ENCODE assay signal across 8 mouse cellular contexts in the genomic region with DNA sequence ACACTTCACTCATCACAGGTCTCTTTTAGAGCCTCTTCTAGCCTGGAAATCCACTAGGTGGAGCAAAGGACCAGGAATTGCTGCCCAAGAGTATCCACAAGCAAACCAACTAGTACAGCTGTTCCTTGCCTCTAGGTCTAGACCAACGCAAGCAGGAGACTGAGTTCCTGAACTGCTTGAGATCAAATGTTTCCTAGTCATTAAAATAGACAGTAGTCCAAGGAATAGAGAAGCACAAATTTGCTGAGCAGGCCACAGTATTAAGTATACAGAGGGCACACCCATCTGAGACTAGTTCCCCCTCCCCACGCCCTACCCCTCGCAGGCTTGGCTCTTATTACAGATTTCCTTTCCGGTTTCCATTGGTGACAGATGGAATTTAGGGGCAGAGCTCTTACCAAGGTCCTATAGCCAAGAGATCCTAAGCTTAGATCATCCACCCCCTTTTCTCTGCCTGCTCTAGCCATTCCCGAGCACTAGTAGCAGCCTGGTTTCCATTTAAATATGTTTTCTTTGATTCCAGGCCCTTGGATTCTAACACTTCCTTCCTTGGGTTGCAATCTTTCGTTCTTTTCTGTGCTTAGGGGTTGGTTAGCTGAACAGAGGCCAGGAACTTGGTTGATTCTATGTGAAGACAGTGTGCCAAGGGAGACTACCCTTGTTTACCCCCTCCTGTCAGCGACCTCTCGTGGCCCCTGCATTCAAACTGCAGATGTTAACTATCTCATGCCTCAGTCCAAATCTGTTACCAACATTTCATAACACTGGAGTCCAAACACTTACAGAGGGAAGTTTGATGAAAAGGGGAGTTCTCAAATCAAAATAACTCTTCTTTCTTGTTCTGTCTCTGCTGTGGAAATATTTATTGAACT. TPM values are rescaled to one million over a fixed set of nuclear protein-coding genes. Genes with fewer than 3 reads are reported as not detected.
DNase-seq lines count a peak whose midpoint lies in the region; ATAC-seq and TF ChIP-seq lines count a peak whose summit lies in the region.

No protein-coding gene starts in this region.

- ATAC-seq in hindbrain, embryonic 13.5 days (ENCODE audit: low FRiP score) = no peak
- peak; percentile 70 for ATAC-seq in lung, postnatal 0 days

- TF ChIP-seq POLR2A in kidney, adult 2 months (IDR thresholded peaks at IDR 0.05; ENCODE audit: low read depth, low read length) = no peak

- H3K4me1 ChIP-seq in hindbrain, embryonic 10.5 days (replicated peaks) = peaks cover 8% of the 10 kb centered on the region
- H3K4me1 ChIP-seq in hindbrain, embryonic 13.5 days (replicated peaks) = 0 out of 2 replicates have a peak, but pooled peaks cover 4% of the 10 kb centered on the region
- H3K4me1 ChIP-seq in embryonic facial prominence, embryonic 10.5 days = peaks cover 10% of the 10 kb centered on the region
- no peaks in the 10 kb centered on the region for H3K4me1 ChIP-seq in kidney, adult 2 months (ENCODE audit: control insufficient read depth, insufficient read depth, low read length)
- no peaks in the 10 kb centered on the region for H3K4me1 ChIP-seq in lung, postnatal 0 days (ENCODE audit: insufficient read depth, low read depth, low read length)

- no peak overlapping the region for H3K4me2 ChIP-seq in hindbrain, embryonic 13.5 days
- H3K4me2 ChIP-seq in lung, postnatal 0 days (replicated peaks; ENCODE audit: low read depth, low read length) = no peak overlapping the region

- H3K27ac ChIP-seq in hindbrain, embryonic 10.5 days = no peak overlapping the region
- no peak overlapping the region for H3K27ac ChIP-seq in hindbrain, embryonic 13.5 days
- H3K27ac ChIP-seq in embryonic facial prominence, embryonic 10.5 days (replicated peaks) = peak overlapping the region; percentile 2; the same call in 1 of the 2 replicates
- no peak overlapping the region for H3K27ac ChIP-seq in kidney, adult 2 months (ENCODE audit: insufficient read depth, low read depth, low read length)
- no peak overlapping the region for H3K27ac ChIP-seq in lung, postnatal 0 days (ENCODE audit: low read length)

- H3K36me3 ChIP-seq in hindbrain, embryonic 10.5 days = no peaks in the 10 kb centered on the region
- H3K36me3 ChIP-seq in hindbrain, embryonic 13.5 days = no peaks in the 10 kb centered on the region
- no peaks in the 10 kb centered on the region for H3K36me3 ChIP-seq in embryonic facial prominence, embryonic 10.5 days (replicated peaks)
- no peaks in the 10 kb centered on the region for H3K36me3 ChIP-seq in kidney, adult 2 months (ENCODE audit: control insufficient read depth, insufficient read depth, low read length)
- H3K36me3 ChIP-seq in lung, postnatal 0 days (ENCODE audit: insufficient read depth, low read length) = no peaks in the 10 kb centered on the region

- peak; percentile 40 for DNase-seq in hindbrain, embryonic 10.5 days (ENCODE audit: low spot score)
- DNase-seq in MN1 (ENCODE audit: low spot score) = peak; percentile 25
- peak; percentile 38 for DNase-seq in embryonic facial prominence, embryonic 10.5 days (ENCODE audit: low spot score)
- peak; percentile 38 for DNase-seq in kidney, adult 2 months
- DNase-seq in lung, postnatal 0 days (ENCODE audit: low spot score) = peak; percentile 72
- DNase-seq in testis, postnatal 10 days (ENCODE audit: low spot score) = no peak
- DNase-seq in urinary bladder, postnatal 25 days (ENCODE audit: low spot score) = no peak

- H3K9me3 ChIP-seq in hindbrain, embryonic 10.5 days = no peaks in the 10 kb centered on the region
- no peaks in the 10 kb centered on the region for H3K9me3 ChIP-seq in hindbrain, embryonic 13.5 days
- H3K9me3 ChIP-seq in embryonic facial prominence, embryonic 10.5 days = no peaks in the 10 kb centered on the region
- H3K9me3 ChIP-seq in lung, postnatal 0 days (ENCODE audit: low read length) = no peaks in the 10 kb centered on the region

- 40% methylated on average over 8 of the region's 8 CpGs for WGBS in hindbrain, embryonic 10.5 days
- WGBS in hindbrain, embryonic 13.5 days = 44% methylated on average over 8 of the region's 8 CpGs
- WGBS in embryonic facial prominence, embryonic 10.5 days = 37% methylated on average over 8 of the region's 8 CpGs
- WGBS in kidney, adult 2 months = 46% methylated on average over 8 of the region's 8 CpGs
- 29% methylated on average over 8 of the region's 8 CpGs for whole genome bisulfite sequencing in lung, postnatal 0 days

- no peaks in the 10 kb centered on the region for H3K27me3 ChIP-seq in hindbrain, embryonic 10.5 days (ENCODE audit: insufficient read depth, poor library complexity, severe bottlenecking)
- no peaks in the 10 kb centered on the region for H3K27me3 ChIP-seq in hindbrain, embryonic 13.5 days
- H3K27me3 ChIP-seq in embryonic facial prominence, embryonic 10.5 days (replicated peaks; ENCODE audit: low read depth, poor library complexity, severe bottlenecking) = no peaks in the 10 kb centered on the region
- no peaks in the 10 kb centered on the region for H3K27me3 ChIP-seq in kidney, adult 2 months (replicated peaks; ENCODE audit: control insufficient read depth, insufficient read depth, low read length)
- no peaks in the 10 kb centered on the region for H3K27me3 ChIP-seq in lung, postnatal 0 days (replicated peaks; ENCODE audit: insufficient read depth, low read length)

- H3K9ac ChIP-seq in hindbrain, embryonic 13.5 days = no peak overlapping the region
- H3K9ac ChIP-seq in lung, postnatal 0 days (replicated peaks; ENCODE audit: low read depth) = no peak overlapping the region

- no peak overlapping the region for H3K4me3 ChIP-seq in hindbrain, embryonic 10.5 days
- H3K4me3 ChIP-seq in hindbrain, embryonic 13.5 days = no peak overlapping the region
- no peak overlapping the region for H3K4me3 ChIP-seq in embryonic facial prominence, embryonic 10.5 days
- no peak overlapping the region for H3K4me3 ChIP-seq in kidney, adult 2 months (ENCODE audit: insufficient read depth, low read depth, low read length)
- H3K4me3 ChIP-seq in lung, postnatal 0 days (ENCODE audit: low read depth, low read length) = no peak overlapping the region

- TF ChIP-seq EP300 in lung, postnatal 0 days (IDR thresholded peaks at IDR 0.05) = no peak

- TF ChIP-seq CTCF in kidney, adult 2 months (conservative IDR thresholded peaks at IDR 0.05; ENCODE audit: insufficient read depth, insufficient read length, low read depth, low read length) = peak; percentile 52
- peak; percentile 71 for TF ChIP-seq CTCF in lung, postnatal 0 days (IDR thresholded peaks at IDR 0.05)

RNA-seq across cellular contexts. Expression of a gene that starts 21.0 kb away (rescaled TPM):
- 4.3 and 5.7 TPM in 2 replicates for polyA plus RNA-seq in hindbrain, embryonic 10.5 days (2016; fragmentation: Nextera tagmentation; extraction: Ambion mirVana)
- 1.1 and 1.2 TPM in 2 replicates for polyA plus RNA-seq in hindbrain, embryonic 13.5 days (2015; fragmentation: Nextera tagmentation; extraction: Ambion mirVana)
- 4.1 and 4.3 TPM in 2 replicates for polyA plus RNA-seq in embryonic facial prominence, embryonic 10.5 days (2016; fragmentation: Nextera tagmentation; extraction: Ambion mirVana)
- 0.05 and 0.08 TPM in 2 replicates for polyA plus RNA-seq in kidney, adult 2 months (2012; rRNA removed)
- polyA plus RNA-seq in lung, postnatal 0 days (2015; fragmentation: Nextera tagmentation; extraction: Ambion mirVana) = 1.1 and 1.3 TPM in 2 replicates

RNA-seq across cellular contexts. Expression of a gene that starts 21.6 kb away (rescaled TPM):
- polyA plus RNA-seq in hindbrain, embryonic 10.5 days (2016; fragmentation: Nextera tagmentation; extraction: Ambion mirVana) = 17.2 TPM in 2 replicates
- 16.8 and 17.7 TPM in 2 replicates for polyA plus RNA-seq in hindbrain, embryonic 13.5 days (2015; fragmentation: Nextera tagmentation; extraction: Ambion mirVana)
- 17.5 TPM in 2 replicates for polyA plus RNA-seq in embryonic facial prominence, embryonic 10.5 days (2016; fragmentation: Nextera tagmentation; extraction: Ambion mirVana)
- polyA plus RNA-seq in kidney, adult 2 months (2012; rRNA removed) = 11.3 and 13.0 TPM in 2 replicates
- polyA plus RNA-seq in lung, postnatal 0 days (2015; fragmentation: Nextera tagmentation; extraction: Ambion mirVana) = 9.5 and 10.1 TPM in 2 replicates

RNA-seq across cellular contexts. Expression of a gene that starts 50.3 kb away (rescaled TPM):
- polyA plus RNA-seq in hindbrain, embryonic 10.5 days (2016; fragmentation: Nextera tagmentation; extraction: Ambion mirVana) = not detected in 2 replicates
- polyA plus RNA-seq in hindbrain, embryonic 13.5 days (2015; fragmentation: Nextera tagmentation; extraction: Ambion mirVana) = not detected in 2 replicates
- polyA plus RNA-seq in embryonic facial prominence, embryonic 10.5 days (2016; fragmentation: Nextera tagmentation; extraction: Ambion mirVana) = 0.08 TPM in 1 of 2 replicates, not detected in the other
- not detected in 2 replicates for polyA plus RNA-seq in kidney, adult 2 months (2012; rRNA removed)
- not detected in 2 replicates for polyA plus RNA-seq in lung, postnatal 0 days (2015; fragmentation: Nextera tagmentation; extraction: Ambion mirVana)

Comparison
In these comparisons a context has a peak if more than half of its experiments do, and no peak if none do; other contexts are left out.
1. DNase-seq: peak in hindbrain, embryonic 10.5 days (single experiment), MN1 (single experiment), embryonic facial prominence, embryonic 10.5 days (single experiment), kidney, adult 2 months (single experiment) and lung, postnatal 0 days (single experiment); none in testis, postnatal 10 days (single experiment) and urinary bladder, postnatal 25 days (single experiment).